Mouse (Mus musculus) forebrain, embryonic 14.5 days (tissue): ENCODE data around the gene Pou2f3. TPM values are rescaled to one million over a fixed set of nuclear protein-coding genes. Genes with fewer than 3 reads are reported as not detected.

Experiments
- ATAC-seq: fragments of 200-750 bp; cut with Nextera tagmentation; 2 replicates; pipeline ENCODE4 v1.8.0; 2017; ENCODE audit warnings: mild to moderate bottlenecking, moderate library complexity
- DNase-seq: peaks from one replicate; pipeline ENCODE4 v3.0.0-alpha.2; 2015; ENCODE audit warnings: low spot score
- H3K27ac ChIP-seq: fragments of 300-500 bp; sonication (generic); 2 replicates; pipeline ENCODE4 v1.5.1; 2014; ENCODE audit warnings: low read depth, mild to moderate bottlenecking, control low read depth, low read length, moderate library complexity
- H3K27me3 ChIP-seq: fragments of 300-500 bp; sonication (generic); replicated peaks from 2 replicates; pipeline ENCODE4 v1.6.1; 2014; ENCODE audit warnings: low read length, control low read depth, mixed read lengths; ENCODE audit not compliant: control insufficient read depth, insufficient read depth
- H3K36me3 ChIP-seq: fragments of 300-500 bp; sonication (generic); 2 replicates; pipeline ENCODE4 v1.6.1; 2014; ENCODE audit warnings: low read length, control low read depth; ENCODE audit not compliant: control insufficient read depth, insufficient read depth
- H3K4me1 ChIP-seq: fragments of 300-500 bp; sonication (generic); 2 replicates; pipeline ENCODE4 v1.6.1; 2014; ENCODE audit warnings: antibody characterized with exemption, low read length, control low read depth; ENCODE audit not compliant: control insufficient read depth, insufficient read depth
- H3K4me2 ChIP-seq: fragments of 300-500 bp; sonication (generic); 2 replicates; pipeline ENCODE4 v1.6.1; 2014; ENCODE audit warnings: mild to moderate bottlenecking, control low read depth, low read length
- H3K4me3 ChIP-seq: fragments of 300-500 bp; sonication (generic); 2 replicates; pipeline ENCODE4 v1.5.1; 2014; ENCODE audit warnings: low read depth, low read length, control low read depth
- H3K9ac ChIP-seq: fragments of 300-500 bp; sonication (generic); 2 replicates; pipeline ENCODE4 v1.6.1; 2014; ENCODE audit warnings: mild to moderate bottlenecking, low read length, control low read depth, moderate library complexity
- H3K9me3 ChIP-seq: fragments of 300-500 bp; sonication (generic); replicated peaks from 2 replicates; pipeline ENCODE4 v1.6.1; 2016; ENCODE audit warnings: low read length, control low read depth, mixed read lengths; ENCODE audit not compliant: control insufficient read depth
- WGBS: fragments of 180-500 bp; shearing (Covaris S2); extraction: QIAGEN DNeasy Blood & Tissue Kit; methylation state at CpG from one replicate; pipeline ENCODE4 v1.1.7; 2014; 5-methylcytosine and 5-hydroxymethylcytosine counted together
- polyA plus RNA-seq: library from polyadenylated mRNA; unstranded; fragments of >200 nt; fragmentation: Nextera tagmentation; extraction: Ambion mirVana; gene quantifications from 2 replicates; pipeline ENCODE4 v1.2.1, GENCODE M21; 2014

Gene Pou2f3
- polyA plus RNA-seq, 1 experiment from 2014 or later: not detected

DNA sequence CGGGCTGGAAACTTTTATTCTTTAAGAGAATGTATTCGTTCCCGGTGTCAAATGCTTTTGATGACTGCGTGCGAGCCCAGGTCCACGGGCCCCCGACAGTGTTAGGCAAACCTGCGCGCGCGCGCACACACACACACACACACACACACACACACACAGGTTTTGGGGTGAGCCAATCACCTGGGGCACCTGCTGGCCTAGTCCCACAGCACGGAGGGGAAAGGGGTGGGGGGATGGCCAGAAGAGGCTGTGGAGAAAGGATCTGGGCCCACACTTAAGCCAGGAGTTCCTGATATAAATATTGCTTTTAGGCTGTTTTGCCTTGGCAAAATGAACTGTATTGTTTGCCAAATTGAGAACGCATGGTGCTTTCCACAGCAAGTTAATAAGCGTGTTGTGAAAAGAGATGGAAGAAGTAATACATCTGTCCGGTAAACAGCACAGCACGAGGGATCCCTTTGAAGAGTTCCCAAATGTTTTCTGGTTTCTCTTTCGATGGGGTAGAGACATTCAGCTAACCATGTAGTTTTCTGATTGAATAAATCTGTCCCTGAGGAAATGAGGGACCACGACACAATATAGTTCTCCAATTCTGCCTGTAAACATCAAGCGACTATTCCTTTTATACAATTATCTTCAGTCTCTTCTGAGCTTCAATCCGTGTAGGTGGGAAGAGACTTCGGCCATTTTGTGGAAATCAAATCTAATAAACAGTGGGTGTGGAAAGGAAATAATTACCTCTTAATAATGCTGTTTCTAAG is 103.6 kb downstream of the Pou2f3 start:
- Histone ChIP-seq H3K4me3 (peak overlapping the region; percentile 90), H3K36me3 (peaks cover 16% of the 10 kb centered on the region), H3K9ac (peak overlapping the region; percentile 90), H3K27me3 (no peaks in the 10 kb centered on the region), H3K27ac (peak overlapping the region; percentile 87), H3K4me1 (peaks cover 20% of the 10 kb centered on the region), H3K9me3 (no peaks in the 10 kb centered on the region), H3K4me2 (peak overlapping the region; percentile 61)
- 18% methylated on average over 22 of the region's 22 CpGs for WGBS
- peak; percentile 45 for DNase-seq
- ATAC-seq: peak; percentile 51

- under 1% methylated on average over 47 of the region's 91 CpGs for WGBS
- H3K27ac ChIP-seq: peak overlapping the region; percentile 87
- ATAC-seq: peak; percentile 86
- peak overlapping the region; percentile 90 for H3K4me3 ChIP-seq
- H3K36me3 ChIP-seq: peaks cover 8% of the 10 kb centered on the region
- H3K4me1 ChIP-seq: peaks cover 20% of the 10 kb centered on the region
- H3K27me3 ChIP-seq: no peaks in the 10 kb centered on the region
- H3K9me3 ChIP-seq: no peaks in the 10 kb centered on the region
- peak; percentile 97 for DNase-seq
- peak overlapping the region; percentile 90 for H3K9ac ChIP-seq
- peak overlapping the region; percentile 61 for H3K4me2 ChIP-seq
Measured at GRCm38 (mm10) chr9:43105664-43106361, 104.4 kb downstream of the Pou2f3 start.

DNA sequence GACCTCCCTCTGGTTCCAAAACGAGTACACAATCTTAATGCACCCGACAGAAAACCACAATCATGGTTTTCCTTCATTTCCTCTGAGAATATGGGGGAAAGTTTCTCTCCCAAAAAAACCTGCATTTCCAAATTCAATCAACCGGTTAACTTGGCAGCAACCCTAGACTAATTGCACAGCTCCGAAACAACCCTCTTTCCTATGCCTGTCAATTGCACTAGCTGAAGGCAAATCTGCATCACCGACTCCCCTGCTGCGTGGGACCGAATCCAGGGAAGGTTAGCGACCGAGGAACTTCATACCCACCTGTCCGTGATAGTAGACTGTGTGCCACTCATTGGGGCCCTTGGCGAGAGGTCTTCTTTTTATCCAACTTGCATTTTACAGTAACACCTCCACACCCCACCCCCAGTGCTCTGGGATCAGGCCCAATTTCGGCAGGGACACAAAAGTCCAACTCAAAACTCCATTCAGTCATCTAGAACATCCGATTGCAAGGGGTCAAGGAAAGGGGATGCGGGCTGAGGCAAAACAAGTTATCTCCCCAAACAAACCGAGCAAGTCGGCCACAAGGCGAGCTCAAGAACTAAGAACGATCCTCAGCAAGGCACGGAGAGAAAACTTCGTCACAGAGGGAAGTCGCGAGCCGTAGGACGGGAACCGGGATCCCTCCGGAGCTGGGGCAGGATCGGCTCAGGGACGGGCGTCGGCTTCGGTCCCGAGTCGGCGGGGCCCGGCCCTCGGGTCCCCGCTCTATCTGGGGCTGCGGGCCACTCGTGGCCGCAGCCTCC is 105.1 kb downstream of the Pou2f3 start:
- WGBS: under 1% methylated on average over 40 of the region's 40 CpGs

DNA sequence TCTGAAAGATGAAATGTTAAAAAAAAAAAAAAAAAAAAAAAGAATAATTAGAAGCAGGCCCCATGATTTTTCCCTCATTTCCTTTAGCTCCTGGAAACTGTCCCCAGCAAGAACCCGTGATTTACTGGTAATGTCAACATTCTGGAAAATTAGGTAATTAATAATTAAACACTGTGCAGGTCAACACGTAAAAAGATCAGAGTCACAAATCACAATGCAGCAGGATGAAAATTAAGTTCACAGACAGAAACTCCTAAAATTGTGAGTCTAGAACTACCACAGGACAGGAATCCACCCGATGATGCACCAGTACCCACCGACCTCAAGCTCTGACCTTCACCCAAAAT is 105.7 kb downstream of the Pou2f3 start:
- Histone ChIP-seq H3K9ac (peak overlapping the region; percentile 90), H3K9me3 (no peaks in the 10 kb centered on the region), H3K4me1 (peaks cover 20% of the 10 kb centered on the region), H3K4me3 (peak overlapping the region; percentile 90), H3K27ac (no peak overlapping the region), H3K36me3 (no peaks in the 10 kb centered on the region), H3K27me3 (no peaks in the 10 kb centered on the region), H3K4me2 (peak overlapping the region; percentile 61)
- no peak for DNase-seq
- 2% methylated on average over 4 of the region's 4 CpGs for WGBS
- no peak for ATAC-seq

More for the DNA sequence above, 105.1 kb downstream of the Pou2f3 start:
- Histone ChIP-seq H3K9me3 (no peaks in the 10 kb centered on the region), H3K36me3 (peaks cover under 1% of the 10 kb centered on the region; the same call in 1 of the 2 replicates), H3K27ac (peak overlapping the region; percentile 87), H3K4me1 (peaks cover 20% of the 10 kb centered on the region), H3K27me3 (no peaks in the 10 kb centered on the region), H3K9ac (peak overlapping the region; percentile 90), H3K4me2 (peak overlapping the region; percentile 61), H3K4me3 (peak overlapping the region; percentile 90)
- ATAC-seq (no peak; the same call in 1 of the 2 replicates), DNase-seq (peak; percentile 73)

DNA sequence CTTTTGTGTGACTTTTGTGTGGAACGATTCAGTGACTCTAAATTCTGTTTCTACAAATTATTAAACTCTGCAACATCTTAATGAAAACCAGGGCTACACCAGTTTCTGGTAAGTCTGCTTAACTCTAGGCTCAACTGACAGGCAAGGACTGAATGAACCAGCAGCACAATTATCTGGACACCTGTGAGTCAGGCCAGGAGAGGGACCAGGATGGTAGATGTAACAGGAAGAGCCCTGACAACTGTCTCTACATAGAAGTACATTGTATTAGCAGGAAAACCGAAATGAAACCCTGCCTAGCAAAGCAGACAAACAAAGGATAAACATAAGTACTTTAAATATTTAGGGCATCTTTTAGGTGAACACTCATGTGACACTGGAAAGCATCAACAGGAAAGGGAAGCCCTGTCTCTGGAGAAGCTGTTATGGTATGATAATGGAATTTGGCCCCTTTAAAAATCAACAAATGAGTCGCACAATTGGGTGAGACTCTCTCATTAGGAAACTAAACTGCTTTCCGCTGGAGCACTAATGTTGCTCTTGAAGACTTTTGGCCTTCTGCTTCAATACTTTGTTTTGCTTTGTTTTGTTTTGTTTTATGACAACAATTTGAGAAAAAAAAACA is 106.4 kb downstream of the Pou2f3 start:
- ATAC-seq (no peak), DNase-seq (no peak)
- H3K4me3 ChIP-seq: peak overlapping the region; percentile 90
- H3K27me3 ChIP-seq: no peaks in the 10 kb centered on the region
- peak overlapping the region; percentile 40 for H3K9ac ChIP-seq
- peaks cover 20% of the 10 kb centered on the region for H3K4me1 ChIP-seq
- no peak overlapping the region for H3K27ac ChIP-seq
- no peaks in the 10 kb centered on the region for H3K9me3 ChIP-seq
- WGBS: 23% methylated on average over 4 of the region's 4 CpGs
- H3K36me3 ChIP-seq: no peaks in the 10 kb centered on the region
- H3K4me2 ChIP-seq: peak overlapping the region; percentile 61

DNA sequence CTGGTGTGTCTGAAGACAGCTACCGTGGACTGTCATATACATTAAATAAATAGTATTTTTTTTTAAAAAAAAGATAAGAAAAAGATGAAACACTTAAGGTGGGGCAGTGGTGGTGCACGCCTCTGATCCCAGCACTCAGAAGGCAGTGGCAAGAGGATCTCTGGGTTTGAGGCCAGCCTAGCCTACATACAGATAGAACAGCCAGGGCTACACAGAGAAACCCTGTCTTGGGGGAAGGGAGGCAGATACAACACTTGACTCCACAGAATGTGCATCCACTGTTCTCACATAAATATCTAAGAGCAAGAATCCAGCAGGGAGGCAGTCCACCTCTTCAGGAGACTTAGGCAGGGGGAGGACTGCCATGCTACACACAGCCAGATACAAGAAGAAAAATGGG is 107.2 kb downstream of the Pou2f3 start:
- Histone ChIP-seq H3K27ac (no peak overlapping the region), H3K27me3 (no peaks in the 10 kb centered on the region), H3K4me2 (peak overlapping the region; percentile 61), H3K36me3 (no peaks in the 10 kb centered on the region), H3K4me1 (peaks cover 20% of the 10 kb centered on the region), H3K9ac (0 out of 2 replicates have a peak overlapping the region, but pooled peaks have one; percentile 29), H3K9me3 (no peaks in the 10 kb centered on the region), H3K4me3 (no peak overlapping the region)
- no peak for DNase-seq
- WGBS: 92% methylated on average over 2 of the region's 2 CpGs
- ATAC-seq: no peak

DNA sequence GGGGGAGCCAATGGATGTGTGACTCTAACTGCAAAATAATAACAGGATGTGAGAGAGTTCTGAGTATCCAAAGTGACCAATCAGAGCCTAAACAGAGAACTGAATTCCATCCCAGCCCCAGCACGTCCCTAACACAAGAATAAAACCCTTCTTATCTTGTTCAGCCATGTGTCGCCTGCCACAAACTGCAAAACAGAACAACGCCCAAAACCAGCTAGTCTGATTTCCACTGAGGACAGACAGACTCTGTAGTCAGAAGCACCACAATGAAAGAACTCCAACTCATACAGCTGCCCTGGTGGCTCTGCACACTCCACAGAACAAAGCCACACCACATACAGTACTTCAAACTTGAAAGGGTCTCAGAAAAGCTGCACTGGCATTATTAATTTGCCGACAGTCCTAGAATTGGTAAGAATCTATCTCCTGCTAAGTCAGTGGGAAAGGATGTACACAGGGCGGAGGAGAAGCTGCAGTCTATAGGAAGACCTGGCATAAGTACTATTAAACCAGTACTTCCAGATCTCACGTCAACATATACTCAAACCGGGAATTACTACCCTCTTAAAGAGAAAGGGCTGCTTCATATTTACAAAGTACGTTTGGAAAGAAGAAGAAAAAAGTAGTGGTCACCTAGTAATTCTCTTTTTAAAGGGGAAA is 108.1 kb downstream of the Pou2f3 start:
- H3K27ac ChIP-seq: no peak overlapping the region
- H3K36me3 ChIP-seq: no peaks in the 10 kb centered on the region
- DNase-seq (no peak), ATAC-seq (no peak)
- no peaks in the 10 kb centered on the region for H3K27me3 ChIP-seq
- no peaks in the 10 kb centered on the region for H3K9me3 ChIP-seq
- H3K4me2 ChIP-seq: peak overlapping the region; percentile 61; the same call in 1 of the 2 replicates
- peaks cover 20% of the 10 kb centered on the region for H3K4me1 ChIP-seq
- WGBS: 69% methylated on average over 8 of the region's 8 CpGs
- no peak overlapping the region for H3K9ac ChIP-seq
- 0 out of 2 replicates have a peak overlapping the region, but pooled peaks have one; percentile 0 for H3K4me3 ChIP-seq

DNA sequence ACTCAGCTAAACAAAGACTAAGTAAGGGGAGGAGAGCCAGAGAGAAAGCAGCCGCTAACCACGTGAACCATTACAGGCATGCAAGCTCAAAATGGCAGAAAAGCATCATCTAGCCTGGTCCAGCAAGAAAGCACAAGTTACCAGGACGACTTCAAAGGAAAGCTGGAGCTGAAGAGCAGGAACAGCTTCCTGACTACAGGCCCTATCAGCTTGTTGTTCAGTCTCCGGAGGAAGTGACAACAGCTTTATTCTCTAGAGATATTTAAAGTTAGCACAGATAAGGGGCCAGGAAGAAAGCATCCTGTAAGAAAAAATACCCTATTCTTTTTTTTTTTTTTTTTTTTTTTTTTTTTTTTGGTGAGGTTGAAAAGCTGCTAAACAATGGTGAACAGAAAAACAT is 111.2 kb downstream of the Pou2f3 start:
- Histone ChIP-seq H3K4me1 (peaks cover 20% of the 10 kb centered on the region), H3K36me3 (no peaks in the 10 kb centered on the region), H3K27ac (no peak overlapping the region), H3K4me2 (no peak overlapping the region), H3K27me3 (no peaks in the 10 kb centered on the region), H3K9ac (no peak overlapping the region), H3K4me3 (no peak overlapping the region), H3K9me3 (no peaks in the 10 kb centered on the region)
- 65% methylated on average over 4 of the region's 4 CpGs for WGBS
- no peak for DNase-seq
- no peak for ATAC-seq
